Mouse (Mus musculus) spleen, postnatal 36 days (tissue): ENCODE data around the gene Ptger2.
A peak's percentile ranks its signal among the peaks of the same experiment; 100 is the strongest.

Experiments
- DNase-seq, 2 experiments: peaks; one replicate each; pipeline ENCODE4 v3.0.0; 2022; ENCODE audit warnings: low spot score in 2 of 2, mixed read lengths in 1 of 2

Ptger2 gene

DNA sequence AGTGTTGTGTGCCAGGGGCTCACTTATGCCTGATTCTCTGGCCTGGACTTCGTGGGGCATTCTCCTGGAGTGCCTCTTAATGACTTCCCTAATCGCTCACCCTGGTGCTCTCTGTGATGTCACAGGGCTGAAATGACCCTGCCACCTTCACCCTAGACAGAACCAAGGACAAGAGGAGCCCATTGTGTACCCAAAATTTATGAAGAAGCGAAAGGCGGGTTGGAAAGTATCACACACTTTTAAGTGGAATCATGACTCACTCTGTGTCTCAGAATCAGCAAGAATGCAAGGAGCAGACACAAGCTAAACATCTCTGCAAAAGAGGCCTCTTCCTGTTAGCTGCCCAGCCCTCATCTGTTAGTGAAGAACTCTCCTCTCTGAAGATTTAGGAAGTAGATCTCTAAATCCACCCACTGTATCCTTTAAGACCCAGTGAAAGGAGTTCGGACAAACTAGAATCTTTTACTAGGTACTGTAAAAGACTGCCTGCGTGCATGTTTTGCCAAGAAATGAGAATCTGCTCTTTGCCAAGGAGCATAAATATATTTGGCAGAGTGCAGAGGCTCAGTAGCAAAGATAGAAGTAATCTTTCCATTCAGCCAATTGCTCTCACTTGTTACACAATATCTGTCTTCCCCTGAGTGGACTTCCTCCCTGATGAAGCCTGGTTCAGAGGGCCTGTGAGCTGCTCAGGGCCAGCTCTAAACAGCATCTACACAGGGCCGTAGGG is 61.9 kb downstream of the Ptger2 start:
- peak in 1 of 2 experiments; percentile 9 for DNase-seq

- DNase-seq, result no peak
Measured at GRCm38 (mm10) chr14:45050419-45050776, 62.4 kb downstream of the Ptger2 start.

DNA sequence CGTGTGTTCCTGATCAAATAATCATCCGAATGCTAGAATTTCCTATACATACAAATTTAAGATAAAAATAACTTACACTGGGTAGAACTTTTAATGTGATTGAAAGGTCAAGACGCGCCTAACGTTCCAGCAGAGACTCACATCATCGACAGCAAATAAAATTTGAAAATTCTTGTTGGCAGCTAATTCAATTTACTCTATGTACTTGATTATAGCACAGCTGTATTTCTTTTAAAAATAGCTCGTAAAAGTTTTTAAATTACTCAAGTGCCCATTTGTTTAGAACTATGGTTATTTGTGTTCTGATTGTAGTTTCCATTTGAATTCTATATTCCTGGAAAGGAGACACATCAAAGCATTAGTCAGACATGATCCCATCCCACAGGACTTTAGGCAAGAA is 63.1 kb downstream of the Ptger2 start:
- DNase-seq, result no peak
